Mouse (Mus musculus) brain, embryonic 14.5 days (tissue): ENCODE data around the gene Dhrs2.

Experiments used
- CTCF ChIP-seq: fragments of 200-500 bp; IDR thresholded peaks from 2 replicates; pipeline ENCODE4 v1.5.1; 2012; ENCODE audit warnings: inconsistent platforms, mild to moderate bottlenecking, moderate library complexity, borderline replicate concordance; ENCODE audit not compliant: insufficient read depth, insufficient read length; ENCODE audit errors: extremely low read depth
- POLR2A ChIP-seq: fragments of 200-500 bp; IDR thresholded peaks from 2 replicates; pipeline ENCODE4 v1.6.1; 2012; ENCODE audit warnings: mild to moderate bottlenecking, inconsistent platforms, borderline replicate concordance; ENCODE audit not compliant: poor library complexity, insufficient read depth, insufficient read length, severe bottlenecking; ENCODE audit errors: extremely low read depth

DNA sequence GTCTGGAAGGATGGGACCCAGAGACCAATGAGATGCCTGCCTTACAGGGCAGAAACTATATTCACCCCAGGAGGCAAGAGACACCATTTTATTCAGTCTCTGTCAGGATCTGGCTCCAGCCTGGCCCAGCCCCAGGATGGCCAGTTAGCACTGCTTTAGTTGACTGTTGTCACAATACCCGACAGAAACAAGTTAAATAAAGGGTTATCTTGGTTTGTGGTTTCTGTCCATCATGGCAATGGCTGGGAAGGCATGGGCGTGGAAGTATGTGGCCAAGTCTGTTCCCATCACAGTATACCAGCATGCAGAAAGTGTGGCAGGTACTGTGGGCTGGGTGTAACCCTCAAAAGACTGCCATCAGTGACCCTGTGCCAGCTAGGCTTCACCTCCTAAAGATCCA lies 14.9 kb downstream of the Dhrs2 start:
- TF ChIP-seq CTCF: no peak
- no peak for TF ChIP-seq POLR2A
